Comparison of ENCODE assay signal across 8 mouse cellular contexts in the genomic region with DNA sequence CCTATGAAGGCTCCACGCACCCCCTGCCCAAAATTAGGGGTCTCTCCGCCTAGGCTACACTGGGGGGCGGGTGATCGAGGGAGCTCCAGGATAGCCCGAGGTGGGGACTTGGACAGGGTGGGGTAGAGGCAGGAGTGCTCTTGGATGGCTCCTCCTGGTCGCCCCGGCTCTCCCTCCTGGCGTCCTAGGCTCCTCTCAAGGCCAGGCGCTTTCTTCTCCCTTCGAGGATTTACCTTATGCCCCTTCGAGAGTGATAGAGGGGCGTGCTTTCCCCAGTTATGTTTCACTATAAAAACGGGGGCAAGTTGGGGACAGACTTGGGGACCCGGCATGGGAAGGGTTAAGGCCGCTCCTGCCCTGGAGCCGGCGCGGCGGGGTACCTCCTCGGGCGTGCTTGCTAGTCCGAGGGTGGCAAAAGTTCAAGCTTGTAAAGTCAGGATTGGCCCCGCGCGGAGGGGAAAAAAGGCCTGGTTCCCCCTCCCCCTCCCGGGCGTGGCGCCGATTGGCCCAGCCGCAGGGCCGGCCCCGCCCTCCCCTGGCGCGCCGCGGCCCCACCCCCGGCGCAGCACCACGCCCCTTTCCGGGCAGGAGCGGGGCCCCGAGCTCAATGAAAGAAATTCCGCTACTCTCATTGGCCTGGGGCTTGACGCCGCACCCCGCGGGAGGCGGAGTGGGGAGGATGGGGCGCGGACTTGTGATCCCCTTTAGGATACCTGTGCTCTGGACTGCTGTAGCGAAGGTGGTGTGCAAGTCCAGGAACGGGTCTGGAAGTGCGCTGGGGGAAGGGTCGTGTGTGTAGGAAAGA. TPM values are rescaled to one million over a fixed set of nuclear protein-coding genes. Genes with fewer than 3 reads are reported as not detected.
A peak's percentile ranks its signal among the peaks of the same experiment; 100 is the strongest.
DNase-seq lines count a peak whose midpoint lies in the region; ATAC-seq lines count a peak whose summit lies in the region.

No protein-coding gene starts in this region.

- H3K9me3 ChIP-seq in intestine, embryonic 16.5 days (ENCODE audit: control insufficient read depth, low read length): no peaks in the 10 kb centered on the region
- H3K9me3 ChIP-seq in midbrain, embryonic 10.5 days (replicated peaks): no peaks in the 10 kb centered on the region

- WGBS in intestine, embryonic 16.5 days: under 1% methylated on average over 53 of the region's 54 CpGs
- WGBS in midbrain, embryonic 10.5 days: under 1% methylated on average over 49 of the region's 54 CpGs

- H3K4me3 ChIP-seq in intestine, embryonic 16.5 days (ENCODE audit: low read length): peak overlapping the region; percentile 95
- peak overlapping the region; percentile 88 for H3K4me3 ChIP-seq in midbrain, embryonic 10.5 days

- peaks cover 24% of the 10 kb centered on the region for H3K4me1 ChIP-seq in intestine, embryonic 16.5 days (ENCODE audit: control insufficient read depth, insufficient read depth, low read length)
- peaks cover 72% of the 10 kb centered on the region for H3K4me1 ChIP-seq in midbrain, embryonic 10.5 days

- no peaks in the 10 kb centered on the region for H3K27me3 ChIP-seq in intestine, embryonic 16.5 days (replicated peaks; ENCODE audit: control insufficient read depth, insufficient read depth, low read length)
- H3K27me3 ChIP-seq in midbrain, embryonic 10.5 days (ENCODE audit: low read depth, poor library complexity, severe bottlenecking): peaks cover 36% of the 10 kb centered on the region

- DNase-seq in adrenal gland, adult 8-10 months: peak; percentile 93
- DNase-seq in embryo, embryonic 9.5 days (ENCODE audit: extremely low spot score): peak; percentile 99
- DNase-seq in gastrocnemius, postnatal 4 days (ENCODE audit: low spot score in 2 of 2): peak; percentile 97 to 99
- peak; percentile 74 to 78 for DNase-seq in left cerebral cortex, postnatal 36 days (ENCODE audit: low spot score in 2 of 2)
- DNase-seq in midbrain, embryonic 10.5 days (ENCODE audit: low spot score): peak; percentile 98
- DNase-seq in right cerebral cortex, postnatal 4 days: peak; percentile 81
- DNase-seq in yolk sac, embryonic 10.5 days (ENCODE audit: low spot score): peak; percentile 98

- peak overlapping the region; percentile 96 for H3K27ac ChIP-seq in intestine, embryonic 16.5 days (ENCODE audit: low read length)
- H3K27ac ChIP-seq in midbrain, embryonic 10.5 days (replicated peaks): peak overlapping the region; percentile 95

- peak overlapping the region; percentile 83 for H3K4me2 ChIP-seq in intestine, embryonic 16.5 days (ENCODE audit: low read depth, low read length)

- H3K9ac ChIP-seq in intestine, embryonic 16.5 days (ENCODE audit: low read depth, low read length): peak overlapping the region; percentile 81

- intact Hi-C loops in left cerebral cortex, postnatal 36 days (cut with DNase I): loop anchor here (2.0 to 5.0 kb wide), 2 partner anchors 64 to 65 kb away; no protein-coding TSS in a partner anchor

- peak; percentile 76 for ATAC-seq in intestine, embryonic 16.5 days

- no peaks in the 10 kb centered on the region for H3K36me3 ChIP-seq in intestine, embryonic 16.5 days (ENCODE audit: control insufficient read depth, insufficient read depth, low read length)
- no peaks in the 10 kb centered on the region for H3K36me3 ChIP-seq in midbrain, embryonic 10.5 days

RNA-seq across cellular contexts. Expression of a gene that starts 0.9 kb away (rescaled TPM):
- total RNA-seq in adrenal gland, adult 8-10 months (2022): 10 to 100 TPM in 1 of 4 experiments, 1 to 10 TPM in 3; 7.6 to 11.1 (median 8.6) TPM
- total RNA-seq in gastrocnemius, postnatal 4 days (2021): 1 to 10 TPM; 5.6 to 7.2 TPM
- 3.9 and 8.1 TPM in 2 replicates for polyA plus RNA-seq in intestine, embryonic 16.5 days (2015; fragmentation: Nextera tagmentation; extraction: Ambion mirVana)
- 1 to 10 TPM; 1.7 to 3.6 TPM for total RNA-seq in left cerebral cortex, postnatal 36 days (2021)
- 3.8 and 4.4 TPM in 2 replicates for polyA plus RNA-seq in midbrain, embryonic 10.5 days (2016; fragmentation: Nextera tagmentation; extraction: Ambion mirVana)

Comparison
In these comparisons a context has a peak if more than half of its experiments do, and no peak if none do; other contexts are left out.
1. Peak in every context shown above with its lines: DNase-seq, ATAC-seq, H3K4me3 ChIP-seq and H3K27ac ChIP-seq.